Mouse (Mus musculus) adrenal gland, postnatal 10 days (tissue): ENCODE data around the gene Sorl1. TPM values are rescaled to one million over a fixed set of nuclear protein-coding genes. Genes with fewer than 3 reads are reported as not detected.

ENCODE experiments used
- DNase-seq: peaks from one replicate; pipeline ENCODE4 v3.0.0; 2021; ENCODE audit warnings: mixed read lengths
- long read RNA-seq, 2 experiments: library from polyadenylated mRNA; stranded (forward); transcript quantifications; one replicate each; pipeline ENCODE4 v2.0.0; 2021
- total RNA-seq, 2 experiments: library from RNA; stranded (reverse); gene quantifications; 2 replicates each; pipeline ENCODE4 v1.2.3; 2021

Sorl1 gene
- total RNA-seq: 10 to 100 TPM; 10.4 to 17.5 TPM
- long read RNA-seq, experiment 1, partial matches to known transcripts: 4 of 7 reads
- long read RNA-seq, experiment 1, other reads (novel, unspliced or antisense): 3 of 7 reads
- long read RNA-seq, experiment 2, partial matches to known transcripts: 2 of 5 reads
- long read RNA-seq, experiment 2, other reads (novel, unspliced or antisense): 3 of 5 reads

DNA sequence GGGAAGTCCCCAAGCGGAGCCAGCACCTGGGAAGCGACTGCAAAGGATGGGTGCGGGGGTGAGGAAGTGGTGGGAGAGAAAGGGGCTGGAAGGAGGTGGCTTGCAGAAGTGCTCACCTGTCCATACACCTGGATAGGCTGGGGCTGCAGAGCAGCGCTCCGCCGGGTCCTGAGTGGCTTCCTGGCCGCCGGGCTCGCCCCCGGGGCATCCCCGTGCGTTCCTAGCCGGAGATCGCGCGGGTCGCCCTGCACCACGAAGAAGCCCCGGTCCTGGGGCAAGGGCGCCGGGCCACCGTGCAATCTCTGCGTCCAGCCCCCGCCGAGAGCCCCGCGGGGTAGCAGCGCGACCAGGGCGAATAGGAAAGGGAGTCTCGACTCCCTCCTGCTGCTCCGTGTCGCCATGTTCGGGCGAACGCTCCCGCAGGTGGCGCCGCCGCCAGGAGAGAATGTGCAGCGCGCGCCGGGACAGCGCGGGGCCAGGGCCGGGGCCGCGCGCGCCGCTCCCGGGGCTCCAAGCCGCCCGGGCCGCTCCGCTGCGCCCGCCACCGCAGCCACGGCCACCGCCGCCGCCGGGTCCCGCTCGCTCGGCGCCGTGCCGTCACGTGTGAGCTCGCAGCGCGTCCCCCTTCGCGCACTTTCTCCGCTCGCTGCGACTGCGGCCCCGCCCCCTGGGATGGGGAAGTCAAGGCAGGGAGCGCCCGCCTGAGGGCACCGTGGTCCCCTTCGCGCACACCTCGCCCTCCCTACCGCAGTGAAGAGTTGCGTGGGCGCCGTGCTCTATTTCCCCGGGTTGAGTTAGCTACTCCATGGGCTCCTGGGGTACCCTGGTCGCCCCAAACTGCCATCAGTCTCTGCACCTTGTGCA lies at the start of gene Sorl1:
Gene Sorl1 (minus strand): TSS at position 585 of the 864 bp plus-strand sequence.
- peak; percentile 86 for DNase-seq

DNA sequence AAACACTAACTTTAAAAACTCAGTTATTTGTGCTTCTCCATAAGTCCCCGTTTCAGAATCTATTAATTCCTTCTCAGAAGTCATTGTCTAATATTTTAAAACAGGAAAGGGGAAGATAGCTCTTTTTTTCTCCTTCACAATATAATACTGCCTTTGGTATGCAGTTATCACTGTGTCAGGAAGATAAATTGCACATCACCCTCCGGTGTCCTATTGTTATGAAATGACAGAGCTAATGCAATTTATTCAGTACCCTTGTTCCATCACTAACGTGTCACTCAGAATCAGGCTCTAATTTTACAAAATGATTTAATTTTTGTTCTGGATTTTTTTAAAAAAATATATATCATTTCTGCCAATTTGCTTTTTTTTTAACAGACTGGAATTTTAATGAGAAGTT lies 49.7 kb upstream of the Sorl1 start:
- DNase-seq: no peak

DNA sequence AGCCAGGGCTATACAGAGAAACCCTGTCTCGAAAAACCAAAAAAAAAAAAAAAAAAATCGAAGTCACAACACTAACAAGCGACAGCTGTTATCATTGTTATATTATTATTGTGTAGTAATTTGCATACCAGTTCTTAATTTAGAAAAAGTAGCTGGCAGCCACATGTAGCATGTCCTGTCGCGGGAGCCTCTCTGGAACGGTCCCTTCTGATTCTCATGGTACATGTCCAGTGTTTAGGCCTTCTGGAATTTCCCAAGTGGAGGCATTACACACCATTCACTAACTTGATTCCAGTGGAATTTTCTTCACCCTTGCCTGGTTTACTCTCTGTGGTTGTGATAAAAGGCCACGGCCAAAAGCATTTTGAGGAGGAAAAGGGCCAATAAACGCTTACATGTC lies 45.4 kb upstream of the Sorl1 start:
- no peak for DNase-seq

DNA sequence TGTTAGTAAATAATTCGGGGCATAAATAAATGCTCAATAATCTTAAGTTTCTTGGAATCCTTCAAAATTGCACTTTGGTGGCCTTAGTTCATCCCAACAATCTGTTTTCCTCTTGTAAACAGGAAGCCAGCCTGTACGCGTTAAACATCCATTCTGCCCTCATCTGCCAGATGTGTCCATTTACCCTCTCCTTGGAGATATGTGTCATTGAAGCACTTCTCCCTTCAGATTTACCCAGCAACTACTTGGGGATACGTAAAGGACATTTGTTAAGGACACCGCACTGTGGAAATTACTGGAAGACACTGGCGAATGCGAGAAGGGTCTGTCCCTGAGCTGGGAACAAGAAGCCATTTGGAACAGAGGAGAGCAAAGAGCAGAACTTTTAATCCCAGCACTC lies 44.9 kb upstream of the Sorl1 start:
- DNase-seq: no peak

DNA sequence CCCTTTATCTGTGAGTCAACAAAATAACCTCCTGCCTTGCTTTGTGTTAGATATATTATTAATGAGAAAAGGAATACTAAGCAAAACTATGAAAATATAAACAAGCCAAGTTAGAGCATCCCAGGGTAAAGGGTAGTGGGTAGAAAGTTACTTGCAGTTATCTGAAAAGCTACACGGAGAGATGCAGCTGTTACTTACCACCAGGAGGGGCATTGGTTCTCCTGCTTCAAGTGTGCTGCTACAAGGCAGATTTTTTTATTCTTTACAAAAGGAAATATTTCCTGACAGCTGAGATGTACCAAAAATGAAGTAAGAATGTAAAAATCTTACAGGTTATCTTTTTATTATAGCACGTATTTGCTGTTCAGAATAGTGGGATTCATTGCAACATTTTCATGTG lies 40.8 kb upstream of the Sorl1 start:
- DNase-seq: no peak

DNA sequence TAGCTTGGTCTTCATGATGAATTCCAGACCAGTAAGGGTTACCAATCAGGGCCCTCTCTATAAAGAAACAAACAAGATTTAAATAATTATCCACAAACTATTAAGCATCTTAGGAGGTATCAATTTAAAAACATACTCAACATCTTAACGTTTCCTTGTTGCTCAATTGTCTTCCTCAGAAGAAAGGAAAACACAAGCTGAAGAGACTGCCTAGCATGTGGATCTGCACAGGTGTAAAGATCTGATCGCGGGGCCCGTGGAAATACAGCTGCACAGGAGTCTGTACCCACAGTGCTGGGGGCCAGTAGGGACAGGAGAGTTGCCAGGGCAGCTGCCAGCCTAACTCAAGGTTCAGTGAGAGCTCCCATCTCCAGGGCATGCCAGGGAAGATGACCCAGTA lies 38.9 kb upstream of the Sorl1 start:
- no peak for DNase-seq

DNA sequence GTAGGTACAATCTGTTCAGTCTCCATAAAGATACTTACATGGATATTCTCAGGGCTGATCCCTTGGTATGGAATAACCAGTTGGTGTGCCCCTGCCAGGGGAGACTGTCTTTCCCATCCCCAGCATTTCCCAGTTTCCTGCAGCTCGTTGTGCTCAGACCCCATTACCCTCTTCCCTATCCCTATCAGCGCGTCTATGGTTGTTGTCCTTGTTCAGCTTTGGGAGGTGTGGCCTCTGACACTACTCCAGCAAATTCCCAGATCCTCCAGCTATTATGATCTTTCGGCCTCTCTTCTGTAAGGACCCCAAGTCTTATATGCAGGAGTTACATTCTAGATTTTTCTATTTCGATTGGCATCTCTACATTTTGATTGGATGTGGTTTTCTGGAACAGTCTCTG lies 35.3 kb upstream of the Sorl1 start:
- no peak for DNase-seq

DNA sequence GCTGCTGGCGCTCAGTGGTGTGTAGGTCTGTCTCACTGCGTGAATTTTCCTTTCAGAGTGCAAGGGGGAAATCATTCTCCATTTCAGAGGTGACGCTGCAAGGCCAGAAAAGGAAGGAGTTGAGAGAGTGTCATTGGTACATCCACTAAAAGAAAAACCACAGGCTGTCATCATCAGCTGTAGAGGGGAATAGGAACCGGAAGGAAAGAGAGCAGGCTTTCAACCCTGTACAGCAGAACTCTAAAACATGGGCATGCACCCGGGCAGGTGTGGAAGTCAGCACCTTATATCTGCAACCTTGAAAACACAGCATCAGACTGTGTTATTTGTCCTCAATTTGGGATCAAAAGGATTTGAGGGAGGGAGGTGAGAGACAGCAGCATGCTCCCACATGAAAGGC lies 34.6 kb upstream of the Sorl1 start:
- no peak for DNase-seq

DNA sequence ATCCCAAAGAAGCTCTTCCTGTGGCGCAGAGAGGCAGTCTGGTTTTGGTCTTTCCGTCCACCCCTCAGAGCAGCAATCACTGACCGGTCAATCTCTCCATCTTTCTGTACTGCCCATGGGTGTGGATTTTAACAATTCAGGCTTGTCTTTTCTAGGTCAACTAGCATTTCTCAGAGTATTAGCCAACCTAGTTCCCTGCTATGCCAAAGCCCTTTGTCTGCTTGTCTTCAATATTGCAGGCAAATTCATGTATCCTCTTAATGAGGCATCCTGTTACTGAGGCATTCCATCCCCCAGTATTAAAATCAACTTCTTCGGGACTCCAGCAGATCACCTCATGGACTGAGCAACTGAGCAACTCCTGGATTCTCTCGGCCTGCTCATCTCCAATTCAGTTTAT lies 33.9 kb upstream of the Sorl1 start:
- DNase-seq: no peak

DNA sequence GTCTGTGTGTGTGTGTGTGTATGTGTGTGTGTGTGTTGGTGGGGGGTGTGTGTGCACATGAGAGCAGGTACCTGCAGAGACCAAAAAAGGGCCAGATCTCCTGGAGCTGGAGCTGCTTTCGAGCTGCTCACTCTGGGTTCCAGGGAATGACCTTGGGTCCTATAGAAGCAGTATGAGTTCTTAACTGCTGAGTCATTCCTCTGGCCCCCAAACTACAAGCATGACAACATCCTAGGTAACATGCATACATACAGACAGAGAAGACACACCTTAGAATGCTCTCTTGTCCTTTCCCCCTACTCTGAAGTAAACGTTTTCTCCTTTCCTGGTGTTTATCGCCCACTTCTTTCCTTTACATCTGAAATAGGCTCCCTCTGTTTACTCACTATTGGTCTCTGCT lies 32.5 kb upstream of the Sorl1 start:
- no peak for DNase-seq

DNA sequence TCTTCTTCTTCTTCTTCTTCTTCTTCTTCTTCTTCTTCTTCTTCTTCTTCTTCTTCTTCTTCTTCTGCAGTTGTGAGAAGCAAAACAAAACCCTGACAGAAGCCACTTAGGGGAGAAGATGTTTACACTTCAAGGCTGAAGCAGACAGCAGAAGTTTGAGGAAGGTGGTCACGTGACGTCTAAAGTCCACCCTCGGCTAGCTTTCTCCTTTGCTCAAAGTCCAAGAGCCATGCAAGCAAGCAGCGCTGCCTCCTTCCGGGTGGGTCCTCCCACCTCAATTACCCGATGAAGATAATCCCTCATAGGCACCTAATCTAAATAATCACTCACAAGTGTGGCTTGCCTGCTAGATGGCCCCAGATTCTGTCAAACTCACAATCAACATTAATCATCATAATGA lies 30.6 kb upstream of the Sorl1 start:
- DNase-seq: no peak

DNA sequence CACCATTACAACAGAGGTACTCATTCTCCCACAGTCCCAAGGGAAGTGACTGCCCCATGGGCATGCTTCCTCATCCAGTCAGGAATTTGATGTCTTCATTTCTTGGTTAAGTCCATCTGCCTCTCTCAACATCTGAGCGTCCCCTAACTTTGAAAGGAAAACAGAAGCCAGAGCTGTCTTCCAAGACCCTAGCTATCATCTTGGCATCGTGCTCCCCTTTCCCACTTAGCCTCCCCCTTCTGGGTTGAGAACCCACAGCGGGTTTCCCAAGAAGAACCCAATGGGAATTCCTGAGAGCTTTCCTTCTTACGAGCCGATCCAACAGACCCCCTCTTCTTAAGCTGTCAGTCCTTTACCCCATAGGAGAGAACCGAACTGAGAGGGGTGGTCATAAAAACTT lies 24.7 kb upstream of the Sorl1 start:
- no peak for DNase-seq

DNA sequence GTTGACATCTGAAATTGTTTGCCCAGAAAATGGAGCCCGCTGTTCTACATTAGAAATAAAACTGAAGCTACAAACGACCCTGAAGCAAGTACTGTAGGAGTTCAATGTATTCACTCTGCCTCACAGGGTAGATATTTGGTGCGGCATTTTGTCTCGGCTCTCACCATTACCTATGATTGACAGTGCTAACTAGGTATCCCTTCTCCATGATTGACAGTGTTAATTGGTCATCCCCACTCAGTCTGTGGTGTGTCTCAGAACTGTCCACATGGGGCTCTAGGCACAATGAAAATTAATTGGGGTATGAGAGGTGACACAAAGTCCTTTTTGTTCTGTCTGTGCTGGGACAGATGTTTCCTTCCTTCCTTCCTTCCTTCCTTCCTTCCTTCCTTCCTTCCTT lies 23.9 kb upstream of the Sorl1 start:
- no peak for DNase-seq

DNA sequence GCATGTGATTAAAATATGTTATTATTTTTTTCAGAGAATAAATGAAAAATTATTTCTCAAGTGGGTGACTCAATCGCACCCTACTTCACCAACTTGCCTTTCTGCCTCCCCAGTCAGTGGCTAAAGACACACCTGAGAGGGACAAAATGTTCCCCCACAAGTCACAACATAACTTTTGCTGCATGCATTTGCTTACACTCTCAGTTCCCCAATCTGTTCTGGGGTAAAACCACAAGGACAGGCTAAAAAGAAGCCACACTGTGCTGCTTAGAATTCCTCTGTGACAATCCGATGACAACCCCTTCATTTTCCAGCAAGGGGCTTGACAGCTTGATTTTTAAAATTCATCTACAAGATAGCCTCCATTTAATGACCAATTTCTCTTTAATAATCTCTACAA lies 22.4 kb upstream of the Sorl1 start:
- no peak for DNase-seq

DNA sequence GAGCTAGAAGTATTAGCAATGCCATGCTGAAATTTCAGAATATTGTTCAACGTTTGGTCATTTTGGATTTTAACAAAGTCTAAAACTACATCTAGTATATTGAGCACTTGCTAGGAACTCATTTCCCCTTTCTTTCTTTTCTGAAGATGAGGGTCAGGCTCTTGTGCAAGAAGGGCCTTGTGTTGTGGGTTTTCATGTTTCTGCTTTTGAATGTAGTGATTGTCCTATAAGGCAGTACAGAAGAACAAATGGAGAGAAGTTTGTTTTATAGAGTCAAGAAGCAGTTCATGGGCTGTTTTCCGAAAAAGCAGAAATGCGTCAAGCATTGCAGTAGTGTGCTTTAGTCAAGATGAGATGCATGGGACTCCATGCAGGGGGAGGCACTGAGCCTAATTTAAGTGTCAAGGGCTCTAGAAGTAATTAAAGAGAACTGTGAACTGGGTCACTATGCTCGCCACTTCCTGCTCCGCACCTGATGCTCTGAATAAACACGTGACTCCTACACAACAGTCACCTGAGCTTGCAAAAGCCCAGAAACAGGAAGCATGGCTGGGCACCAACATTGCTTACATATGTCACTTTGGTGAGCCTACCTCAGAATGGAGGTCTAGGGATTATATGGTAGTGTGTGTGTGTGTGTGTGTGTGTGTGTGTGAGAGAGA lies 17.6 kb upstream of the Sorl1 start:
- DNase-seq: no peak

DNA sequence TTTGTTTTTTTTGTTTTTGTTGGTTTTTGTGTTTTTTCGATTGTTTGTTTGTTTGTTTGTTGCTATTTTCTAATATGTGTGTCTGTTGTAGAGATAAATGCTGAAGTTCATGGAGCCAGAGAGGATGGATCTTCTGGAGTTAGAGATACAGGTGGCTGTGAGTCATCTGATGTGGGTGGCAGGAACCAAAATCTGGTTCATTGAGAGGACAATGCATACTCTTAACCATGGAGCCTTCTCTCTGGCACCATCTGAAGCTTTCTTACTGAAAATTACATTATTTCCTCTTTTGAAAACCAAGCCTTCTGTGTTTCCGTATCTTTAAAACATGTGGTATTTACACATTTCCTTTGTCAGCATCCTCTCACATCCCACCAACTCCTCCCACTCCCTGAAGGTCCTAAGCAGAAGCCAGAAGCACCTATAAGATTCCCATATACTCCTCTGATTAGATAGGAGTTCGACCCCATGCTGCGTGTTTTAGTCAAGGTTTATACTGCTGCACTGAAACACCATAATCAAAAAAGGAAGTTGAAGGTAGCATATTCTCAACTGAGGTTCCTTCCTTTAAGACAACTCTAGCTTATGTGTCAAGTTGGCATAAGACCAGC lies 14.3 kb upstream of the Sorl1 start:
- no peak for DNase-seq

DNA sequence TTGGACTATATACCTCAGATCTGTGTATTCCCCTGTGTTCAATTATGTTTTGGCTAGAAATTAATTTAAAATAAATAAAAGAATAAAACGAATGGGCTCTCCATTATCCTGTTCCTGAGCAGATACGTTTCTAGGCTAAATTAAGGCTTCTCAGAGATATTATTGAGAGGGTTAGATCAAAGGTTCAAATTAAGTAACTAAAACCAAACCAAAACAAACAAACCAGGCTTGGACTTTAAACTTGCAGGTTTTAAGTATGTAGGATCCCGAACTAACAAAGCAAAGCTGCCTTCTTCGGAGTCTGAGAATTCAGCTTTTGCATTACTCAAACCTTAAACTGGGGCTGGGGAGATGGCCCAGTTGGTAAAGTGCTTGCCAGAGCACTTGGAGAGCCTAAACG lies 13.5 kb upstream of the Sorl1 start:
- no peak for DNase-seq

DNA sequence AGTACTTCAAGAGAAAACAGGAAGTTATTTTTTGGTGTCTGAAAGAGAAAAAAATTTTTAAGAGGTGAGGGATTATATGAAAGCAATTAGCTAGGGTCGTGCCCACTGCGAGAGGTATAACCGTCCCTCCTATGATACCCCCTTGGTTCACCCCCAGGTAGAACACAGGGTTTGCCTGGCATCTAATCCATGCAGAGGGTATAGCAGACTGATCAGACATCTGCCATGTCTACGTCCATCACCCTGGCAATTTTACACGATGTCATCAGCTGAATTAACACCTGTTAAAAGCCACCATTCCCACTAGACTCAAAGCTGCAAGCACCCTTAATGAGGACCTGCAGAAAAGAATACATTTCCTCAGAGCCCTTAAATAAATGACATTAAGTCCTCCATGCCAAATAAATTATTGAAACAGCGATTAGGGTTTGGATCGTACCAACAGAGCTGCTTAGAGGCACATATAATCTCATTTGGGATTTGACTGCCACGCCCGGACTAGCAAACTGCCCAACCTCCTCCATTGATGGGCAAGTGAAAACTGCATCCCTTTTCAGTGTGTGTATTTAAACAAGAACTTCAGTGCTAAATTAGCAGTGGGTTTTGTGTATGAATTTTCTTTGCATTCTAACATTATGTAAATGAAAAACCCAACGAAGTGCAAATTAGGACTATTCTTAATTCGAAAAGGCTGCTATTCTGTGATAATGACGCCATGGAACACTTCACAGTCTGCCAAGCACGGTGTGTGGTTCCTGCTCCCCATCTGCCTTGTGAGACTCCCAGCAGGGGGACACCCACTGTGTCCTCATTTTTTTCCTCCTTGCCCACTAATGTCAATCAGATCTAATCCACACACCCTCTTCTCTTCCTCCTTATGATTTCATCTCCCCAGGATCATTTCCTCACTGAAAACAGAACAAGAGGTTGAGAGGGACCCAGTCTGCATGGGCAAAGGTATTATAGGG lies 7.0 kb upstream of the Sorl1 start:
- DNase-seq: no peak

DNA sequence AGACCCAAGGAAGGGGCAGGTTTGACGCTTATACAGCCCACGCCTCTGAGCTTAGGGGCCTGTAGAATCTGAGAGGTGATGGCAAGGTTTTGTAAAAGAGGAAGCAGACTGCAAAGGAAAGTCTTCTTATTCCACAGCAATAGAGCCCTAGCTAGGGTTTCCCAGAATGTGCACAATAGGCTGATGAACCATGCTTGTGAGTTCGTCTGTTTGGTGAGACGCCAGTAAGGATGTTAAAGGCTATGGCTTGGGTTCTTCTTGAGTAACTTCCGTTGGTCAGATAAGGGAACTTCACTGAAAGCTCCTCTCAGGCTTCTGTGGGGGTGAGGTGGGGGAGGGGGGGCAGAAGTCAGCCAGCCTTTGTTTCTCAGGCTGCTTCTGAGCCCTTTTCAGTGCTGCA lies 3.9 kb upstream of the Sorl1 start:
- no peak for DNase-seq

DNA sequence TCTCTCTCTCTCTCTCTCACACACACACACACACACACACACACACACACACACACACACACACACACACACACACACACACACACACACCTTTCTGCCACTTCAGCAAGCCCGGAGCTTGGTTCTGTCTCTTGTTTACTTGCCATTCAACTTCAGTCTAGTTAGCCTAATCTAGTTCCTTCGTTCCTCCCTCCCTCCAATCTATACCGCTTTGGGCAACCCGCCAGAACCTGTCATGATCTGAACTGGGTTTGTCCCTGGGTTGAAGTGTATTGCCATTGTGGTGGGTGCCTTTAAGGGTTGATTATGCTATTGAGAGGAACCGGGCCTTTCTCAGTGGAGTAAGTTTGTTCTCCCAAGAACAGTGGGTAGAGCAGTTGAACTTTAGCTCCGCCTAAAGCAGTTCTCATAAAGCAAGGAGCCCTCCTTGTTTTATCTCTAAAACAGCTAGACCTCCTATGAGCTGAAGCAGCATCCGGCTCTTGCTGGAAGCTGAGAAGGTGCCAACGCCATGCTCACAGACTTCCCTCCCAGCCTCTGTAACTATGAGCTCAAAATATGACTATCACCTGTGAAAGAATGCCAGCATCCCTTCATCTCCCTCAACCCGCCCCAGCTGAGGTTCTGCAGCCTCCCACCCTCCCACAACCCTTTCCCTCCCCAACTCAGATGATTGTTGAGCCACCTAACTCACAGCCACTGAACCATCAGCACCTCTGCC lies 1.3 kb upstream of the Sorl1 start:
- no peak for DNase-seq

DNA sequence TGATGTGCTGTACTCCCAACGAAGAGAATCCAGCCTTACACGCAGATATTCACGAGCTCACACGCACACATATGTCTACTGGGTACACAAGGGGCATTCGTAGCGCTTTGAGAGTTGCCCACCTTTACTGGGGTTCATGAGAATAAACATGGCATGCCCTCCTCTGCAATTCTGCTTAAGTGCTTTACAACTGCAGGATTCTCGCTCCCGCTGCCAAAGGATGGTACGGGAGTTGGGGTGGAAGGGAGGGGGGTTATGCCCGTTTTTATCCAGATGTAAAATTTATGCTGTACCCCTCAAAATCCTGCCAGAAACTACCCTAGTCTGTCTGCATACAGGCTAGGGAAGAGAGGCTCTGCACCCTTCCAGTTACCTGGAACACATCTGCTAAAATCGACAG lies 893 bp downstream of the Sorl1 start:
- no peak for DNase-seq
